Mouse (Mus musculus): Measurements from ENCODE around the gene Nploc4.
"Not testable (repeated sequence)": the region's sequence is repeated elsewhere in the genome, so short reads cannot be mapped to it uniquely, and the experiment has no call there.

Gene Nploc4

GRCm38 (mm10) chr11:120354304-120355276, 82.9 kb downstream of the Nploc4 start:
- in situ Hi-C loops (cut with MseI, MboI): no loop called here

GRCm38 (mm10) chr11:120353500-120354303, 83.8 kb downstream of the Nploc4 start:
- in situ Hi-C loops (cut with MseI, MboI): no loop called here

- in situ Hi-C loops (cut with MseI, MboI): no loop called here
These were observed 84.8 kb downstream of the Nploc4 start for GRCm38 (mm10) chr11:120352571-120353290.

- in situ Hi-C loops (cut with MseI, MboI): not testable (repeated sequence)
These were observed 85.5 kb downstream of the Nploc4 start for GRCm38 (mm10) chr11:120352093-120352350.

- in situ Hi-C loops (cut with MseI, MboI): no loop called here
These were observed 86.0 kb downstream of the Nploc4 start for GRCm38 (mm10) chr11:120351250-120352092.

- in situ Hi-C loops (cut with MseI, MboI): no loop called here
These were observed 86.8 kb downstream of the Nploc4 start for GRCm38 (mm10) chr11:120350711-120351110.

- in situ Hi-C loops (cut with MseI, MboI): no loop called here
These were observed 87.4 kb downstream of the Nploc4 start for GRCm38 (mm10) chr11:120349986-120350702.

- in situ Hi-C loops (cut with MseI, MboI): no loop called here
These were observed 88.0 kb downstream of the Nploc4 start for GRCm38 (mm10) chr11:120349371-120349985.

GRCm38 (mm10) chr11:120348684-120349370, 88.7 kb downstream of the Nploc4 start:
- in situ Hi-C loops (cut with MseI, MboI): no loop called here

- in situ Hi-C loops (cut with MseI, MboI): no loop called here
These were observed 89.5 kb downstream of the Nploc4 start, which contains the start of gene Actg1 for GRCm38 (mm10) chr11:120347791-120348683. Gene Actg1, minus strand, starts transcription at chr11:120348542.

- in situ Hi-C loops (cut with MseI, MboI): no loop called here
These were observed 90.2 kb downstream of the Nploc4 start for GRCm38 (mm10) chr11:120347301-120347700.

- in situ Hi-C loops (cut with MseI, MboI): not testable (repeated sequence)
These were observed 91.0 kb downstream of the Nploc4 start for GRCm38 (mm10) chr11:120346383-120347034.

GRCm38 (mm10) chr11:120345067-120345681, 92.3 kb downstream of the Nploc4 start:
- in situ Hi-C loops (cut with MseI, MboI): no loop called here

GRCm38 (mm10) chr11:120344310-120344920, 93.1 kb downstream of the Nploc4 start:
- in situ Hi-C loops (cut with MseI, MboI): no loop called here

GRCm38 (mm10) chr11:120343519-120344309, 93.8 kb downstream of the Nploc4 start:
- in situ Hi-C loops (cut with MseI, MboI): no loop called here

- in situ Hi-C loops (cut with MseI, MboI): no loop called here
These were observed 94.8 kb downstream of the Nploc4 start for GRCm38 (mm10) chr11:120342656-120343160.

All from mouse trophoblast stem cell (cell line).